Mouse (Mus musculus) kidney, embryonic 14.5 days (tissue): ENCODE data around the gene Glipr2. TPM values are rescaled to one million over a fixed set of nuclear protein-coding genes. Genes with fewer than 3 reads are reported as not detected.

Experiments used
- ATAC-seq: fragments of 200-750 bp; cut with Nextera tagmentation; 2 replicates; pipeline ENCODE4 v1.8.0; 2017; ENCODE audit warnings: moderate number of reproducible peaks, mild to moderate bottlenecking, moderate TSS enrichment, moderate library complexity; ENCODE audit not compliant: low FRiP score, low TSS enrichment
- H3K27ac ChIP-seq: fragments of 300-500 bp; sonication (generic); 2 replicates; pipeline ENCODE4 v1.5.1; 2014; ENCODE audit warnings: low read depth, mild to moderate bottlenecking, low read length, moderate library complexity, mixed read lengths
- H3K27me3 ChIP-seq: fragments of 300-500 bp; sonication (generic); 2 replicates; pipeline ENCODE4 v1.6.1; 2014; ENCODE audit warnings: mild to moderate bottlenecking, low read length; ENCODE audit not compliant: control insufficient read depth, insufficient read depth
- H3K36me3 ChIP-seq: fragments of 300-500 bp; sonication (generic); 2 replicates; pipeline ENCODE4 v1.6.1; 2014; ENCODE audit warnings: low read length, mixed read lengths; ENCODE audit not compliant: control insufficient read depth, insufficient read depth
- H3K4me1 ChIP-seq: fragments of 300-500 bp; sonication (generic); 2 replicates; pipeline ENCODE4 v1.6.1; 2014; ENCODE audit warnings: low read length, mixed read lengths; ENCODE audit not compliant: control insufficient read depth, insufficient read depth
- H3K4me2 ChIP-seq: fragments of 300-500 bp; sonication (generic); replicated peaks from 2 replicates; pipeline ENCODE4 v1.6.1; 2014; ENCODE audit warnings: low read depth, mild to moderate bottlenecking, low read length
- H3K4me3 ChIP-seq: fragments of 300-500 bp; sonication (generic); 2 replicates; pipeline ENCODE4 v1.5.1; 2014; ENCODE audit warnings: mild to moderate bottlenecking, low read length
- H3K9ac ChIP-seq: fragments of 300-500 bp; sonication (generic); 2 replicates; pipeline ENCODE4 v1.6.1; 2014; ENCODE audit warnings: low read depth, mild to moderate bottlenecking, low read length, moderate library complexity
- H3K9me3 ChIP-seq: fragments of 300-500 bp; sonication (generic); 2 replicates; pipeline ENCODE4 v1.6.1; 2016; ENCODE audit warnings: low read length; ENCODE audit not compliant: control insufficient read depth
- WGBS: fragments of 180-500 bp; shearing (Covaris S2); extraction: QIAGEN DNeasy Blood & Tissue Kit; methylation state at CpG from one replicate; pipeline ENCODE4 v1.1.7; 2014; 5-methylcytosine and 5-hydroxymethylcytosine counted together
- polyA plus RNA-seq: library from polyadenylated mRNA; unstranded; fragments of >200 nt; fragmentation: Nextera tagmentation; extraction: Ambion mirVana; gene quantifications from 2 replicates; pipeline ENCODE4 v1.2.1, GENCODE M21; 2014

Glipr2 gene
- polyA plus RNA-seq, 1 experiment from 2014 or later, result 63.6 TPM

DNA sequence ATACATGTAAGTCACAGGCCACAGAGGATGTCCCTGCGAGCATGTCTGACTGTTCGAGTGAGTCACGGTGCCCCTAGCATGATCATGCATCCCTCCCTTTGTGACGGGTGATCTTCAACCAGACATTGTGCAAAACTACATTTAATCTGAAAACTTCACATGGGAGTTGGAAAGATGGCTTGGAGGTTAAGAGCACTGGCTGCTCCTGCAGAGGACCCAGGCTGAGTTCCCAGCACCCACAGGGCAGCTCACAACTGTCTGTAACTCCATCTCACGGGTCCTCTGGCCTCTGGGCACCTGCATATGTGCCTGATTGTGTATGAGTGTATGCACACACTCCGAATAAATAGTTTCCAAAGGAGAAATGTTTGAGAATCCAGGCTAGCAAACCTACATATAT lies 67.0 kb downstream of the Glipr2 start:
- no peak for ATAC-seq
- no peak overlapping the region for H3K27ac ChIP-seq
- H3K4me1 ChIP-seq, result no peaks in the 10 kb centered on the region
- H3K9ac ChIP-seq, result no peak overlapping the region
- H3K9me3 ChIP-seq, result no peaks in the 10 kb centered on the region
- WGBS, result 95% methylated on average over 6 of the region's 6 CpGs
- no peak overlapping the region for H3K4me2 ChIP-seq
- H3K4me3 ChIP-seq, result no peak overlapping the region
- peaks cover 98% of the 10 kb centered on the region for H3K36me3 ChIP-seq
- no peaks in the 10 kb centered on the region for H3K27me3 ChIP-seq

DNA sequence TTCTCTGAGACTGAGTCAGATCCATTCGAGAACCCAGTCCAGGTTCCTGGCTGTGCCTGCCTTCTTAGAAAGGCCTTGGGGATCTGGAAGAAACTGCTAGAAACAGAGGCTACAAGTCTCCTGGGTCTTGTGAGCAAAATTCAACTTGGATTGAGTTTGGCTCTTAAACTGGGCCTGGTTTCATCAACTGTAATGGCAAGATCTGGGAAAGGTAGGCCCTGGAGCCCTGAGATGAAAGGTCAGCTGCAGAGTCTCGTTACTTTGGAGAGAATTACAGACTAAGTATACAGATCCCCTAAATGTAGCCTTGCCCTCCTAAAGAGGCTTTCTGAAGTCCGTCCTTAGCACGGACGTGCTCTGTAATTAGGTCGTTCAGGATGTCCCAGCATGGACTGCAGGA lies 68.4 kb downstream of the Glipr2 start:
- no peak for ATAC-seq
- no peaks in the 10 kb centered on the region for H3K4me1 ChIP-seq
- peaks cover 97% of the 10 kb centered on the region for H3K36me3 ChIP-seq
- H3K4me2 ChIP-seq, result no peak overlapping the region
- H3K4me3 ChIP-seq, result no peak overlapping the region
- H3K27me3 ChIP-seq, result no peaks in the 10 kb centered on the region
- no peak overlapping the region for H3K9ac ChIP-seq
- 82% methylated on average over 6 of the region's 6 CpGs for WGBS
- H3K9me3 ChIP-seq, result no peaks in the 10 kb centered on the region
- H3K27ac ChIP-seq, result no peak overlapping the region

Other genes with a start within 250 kb of the Glipr2 start
- not detected in 2 replicates for gene Olfr71, start 247.1 kb upstream of the Glipr2 start, polyA plus RNA-seq
- gene Hrct1, start 230.2 kb upstream of the Glipr2 start, polyA plus RNA-seq, result 0.40 and 1.0 TPM in 2 replicates
- 0.04 and 0.14 TPM in 2 replicates for gene Spaar, start 227.4 kb upstream of the Glipr2 start, polyA plus RNA-seq
- gene Olfr159, start 186.4 kb upstream of the Glipr2 start, polyA plus RNA-seq, result not detected in 2 replicates
- not detected in 2 replicates for gene Olfr156, start 133.5 kb upstream of the Glipr2 start, polyA plus RNA-seq
- gene Olfr157, start 117.2 kb upstream of the Glipr2 start, polyA plus RNA-seq, result not detected in 2 replicates
- gene Olfr155, start 105.8 kb upstream of the Glipr2 start, polyA plus RNA-seq, result not detected in 2 replicates
- gene Reck, start 81.9 kb upstream of the Glipr2 start, polyA plus RNA-seq, result 16.9 and 26.2 TPM in 2 replicates
- gene Ccin, start 26.1 kb downstream of the Glipr2 start, polyA plus RNA-seq, result not detected in 2 replicates
- 242 and 272 TPM in 2 replicates for gene Clta, start 47.1 kb downstream of the Glipr2 start, polyA plus RNA-seq
- 14.4 and 23.2 TPM in 2 replicates for gene Gne, start 126.8 kb downstream of the Glipr2 start, polyA plus RNA-seq